Mouse (Mus musculus) cerebellum, postnatal 36 days (tissue): ENCODE measurements around the gene Myo5a.

ENCODE experiments used
- DNase-seq, 2 experiments: peaks; one replicate each; pipeline ENCODE4 v3.0.0; 2021 to 2022; ENCODE audit warnings: mixed read lengths in 2 of 2

The Myo5a gene

GRCm38 (mm10) chr9:75209246-75209645, 138.4 kb downstream of the Myo5a start:
- no peak for DNase-seq

- no peak for DNase-seq
Measured at GRCm38 (mm10) chr9:75210269-75210668, 139.5 kb downstream of the Myo5a start.

GRCm38 (mm10) chr9:75214743-75215413, 144.1 kb downstream of the Myo5a start:
- DNase-seq = peak; percentile 50 to 62

GRCm38 (mm10) chr9:75219942-75220341, 149.1 kb downstream of the Myo5a start:
- DNase-seq = no peak

GRCm38 (mm10) chr9:75221420-75222287, 150.8 kb downstream of the Myo5a start:
- DNase-seq = no peak

- peak in 1 of 2 experiments; percentile 26 for DNase-seq
Measured at GRCm38 (mm10) chr9:75231841-75232746, 161.3 kb downstream of the Myo5a start, which contains the start of gene Myo5c. Gene Myo5c, plus strand, starts transcription at chr9:75232020.

GRCm38 (mm10) chr9:75232860-75233259, 162.0 kb downstream of the Myo5a start:
- DNase-seq = no peak

GRCm38 (mm10) chr9:75234271-75234741, 163.5 kb downstream of the Myo5a start:
- DNase-seq = no peak

- no peak for DNase-seq
Measured at GRCm38 (mm10) chr9:75234983-75235627, 164.3 kb downstream of the Myo5a start.

GRCm38 (mm10) chr9:75235696-75236095, 164.9 kb downstream of the Myo5a start:
- no peak for DNase-seq

GRCm38 (mm10) chr9:75236416-75237308, 165.8 kb downstream of the Myo5a start:
- DNase-seq = peak in 1 of 2 experiments; percentile 33

GRCm38 (mm10) chr9:75238179-75238578, 167.4 kb downstream of the Myo5a start:
- DNase-seq = no peak

GRCm38 (mm10) chr9:75243052-75243451, 172.2 kb downstream of the Myo5a start:
- DNase-seq = no peak

GRCm38 (mm10) chr9:75243730-75244406, 173.1 kb downstream of the Myo5a start:
- DNase-seq = peak; percentile 77 to 80

- no peak for DNase-seq
Measured at GRCm38 (mm10) chr9:75244527-75244926, 173.7 kb downstream of the Myo5a start.

GRCm38 (mm10) chr9:75246080-75246930, 175.5 kb downstream of the Myo5a start:
- no peak for DNase-seq

GRCm38 (mm10) chr9:75247870-75248269, 177.1 kb downstream of the Myo5a start:
- no peak for DNase-seq

GRCm38 (mm10) chr9:75248359-75248758, 177.5 kb downstream of the Myo5a start:
- DNase-seq = no peak

- no peak for DNase-seq
Measured at GRCm38 (mm10) chr9:75248874-75249273, 178.1 kb downstream of the Myo5a start.
